Mouse (Mus musculus) limb, embryonic 13.5 days (tissue): ENCODE results near the gene Card6. TPM values are rescaled to one million over a fixed set of nuclear protein-coding genes. Genes with fewer than 3 reads are reported as not detected.

ENCODE experiments used
- ATAC-seq: fragments of 200-750 bp; cut with Nextera tagmentation; 2 replicates; pipeline ENCODE4 v1.8.0; 2017; ENCODE audit warnings: low read depth, moderate number of reproducible peaks, moderate TSS enrichment; ENCODE audit not compliant: low FRiP score
- H3K27ac ChIP-seq: fragments of 300-500 bp; sonication (generic); 2 replicates; pipeline ENCODE4 v1.5.1; 2015; ENCODE audit warnings: inconsistent platforms, mild to moderate bottlenecking, moderate library complexity
- H3K27me3 ChIP-seq: fragments of 300-500 bp; sonication (generic); 2 replicates; pipeline ENCODE4 v1.6.1; 2015; ENCODE audit warnings: mild to moderate bottlenecking, inconsistent platforms
- H3K36me3 ChIP-seq: fragments of 300-500 bp; sonication (generic); 2 replicates; pipeline ENCODE4 v1.6.1; 2015; ENCODE audit warnings: inconsistent platforms, mild to moderate bottlenecking, moderate library complexity
- H3K4me1 ChIP-seq: fragments of 300-500 bp; sonication (generic); 2 replicates; pipeline ENCODE4 v1.6.1; 2015; ENCODE audit warnings: inconsistent platforms
- H3K4me2 ChIP-seq: fragments of 300-500 bp; sonication (generic); replicated peaks from 2 replicates; pipeline ENCODE4 v1.6.1; 2015; ENCODE audit warnings: inconsistent platforms, mild to moderate bottlenecking, moderate library complexity
- H3K4me3 ChIP-seq: fragments of 300-500 bp; sonication (generic); 2 replicates; pipeline ENCODE4 v1.5.1; 2015; ENCODE audit warnings: moderate library complexity, mild to moderate bottlenecking, inconsistent platforms
- H3K9ac ChIP-seq: fragments of 300-500 bp; sonication (generic); 2 replicates; pipeline ENCODE4 v1.6.1; 2015; ENCODE audit warnings: mild to moderate bottlenecking, inconsistent platforms
- H3K9me3 ChIP-seq: fragments of 300-500 bp; sonication (generic); 2 replicates; pipeline ENCODE4 v1.6.1; 2016; ENCODE audit warnings: inconsistent platforms
- WGBS: fragments of 180-500 bp; shearing (Covaris S2); methylation state at CpG from one replicate; pipeline ENCODE4 v1.1.7; 2015; 5-methylcytosine and 5-hydroxymethylcytosine counted together
- polyA plus RNA-seq: library from polyadenylated mRNA; unstranded; fragments of >200 nt; fragmentation: Nextera tagmentation; extraction: Ambion mirVana; gene quantifications from 2 replicates; pipeline ENCODE4 v1.2.1, GENCODE M21; 2015

The Card6 gene
- polyA plus RNA-seq, 1 experiment from 2014 or later, result 0.64 TPM

- Histone ChIP-seq H3K27ac (no peak overlapping the region), H3K9me3 (no peaks in the 10 kb centered on the region), H3K27me3 (no peaks in the 10 kb centered on the region), H3K4me3 (no peak overlapping the region), H3K4me1 (no peaks in the 10 kb centered on the region), H3K9ac (no peak overlapping the region), H3K4me2 (no peak overlapping the region), H3K36me3 (no peaks in the 10 kb centered on the region)
- WGBS, result 79% methylated on average over 6 of the region's 6 CpGs
- no peak for ATAC-seq
Observed at GRCm38 (mm10) chr15:5105891-5106290, 2.4 kb downstream of the Card6 start.

- no peak overlapping the region for H3K27ac ChIP-seq
- no peak overlapping the region for H3K4me3 ChIP-seq
- no peak for ATAC-seq
- H3K4me1 ChIP-seq, result no peaks in the 10 kb centered on the region
- H3K4me2 ChIP-seq, result no peak overlapping the region
- no peaks in the 10 kb centered on the region for H3K36me3 ChIP-seq
- no peak overlapping the region for H3K9ac ChIP-seq
- WGBS, result 91% methylated on average over 4 of the region's 4 CpGs
- no peaks in the 10 kb centered on the region for H3K9me3 ChIP-seq
- no peaks in the 10 kb centered on the region for H3K27me3 ChIP-seq
Observed at GRCm38 (mm10) chr15:5102312-5102711, 6.0 kb downstream of the Card6 start.

- no peak overlapping the region for H3K4me2 ChIP-seq
- no peak for ATAC-seq
Observed at GRCm38 (mm10) chr15:5097376-5097775, 11.0 kb downstream of the Card6 start.

GRCm38 (mm10) chr15:5095534-5096301, 12.6 kb downstream of the Card6 start:
- H3K36me3 ChIP-seq, result no peaks in the 10 kb centered on the region
- no peak overlapping the region for H3K4me2 ChIP-seq
- H3K27ac ChIP-seq, result no peak overlapping the region
- no peak for ATAC-seq
- H3K27me3 ChIP-seq, result no peaks in the 10 kb centered on the region
- no peak overlapping the region for H3K4me3 ChIP-seq
- WGBS, result 72% methylated on average over 11 of the region's 11 CpGs
- no peaks in the 10 kb centered on the region for H3K4me1 ChIP-seq
- H3K9me3 ChIP-seq, result no peaks in the 10 kb centered on the region
- H3K9ac ChIP-seq, result no peak overlapping the region

More at GRCm38 (mm10) chr15:5097376-5097775, 11.0 kb downstream of the Card6 start:
- no peaks in the 10 kb centered on the region for H3K9me3 ChIP-seq
- no peaks in the 10 kb centered on the region for H3K4me1 ChIP-seq
- H3K9ac ChIP-seq, result no peak overlapping the region
- H3K27ac ChIP-seq, result no peak overlapping the region
- 94% methylated on average over 1 of the region's 1 CpGs for WGBS
- H3K36me3 ChIP-seq, result no peaks in the 10 kb centered on the region
- H3K4me3 ChIP-seq, result no peak overlapping the region
- H3K27me3 ChIP-seq, result no peaks in the 10 kb centered on the region

- Histone ChIP-seq H3K36me3 (no peaks in the 10 kb centered on the region), H3K9ac (no peak overlapping the region), H3K4me3 (no peak overlapping the region), H3K4me1 (peaks cover 6% of the 10 kb centered on the region; the same call in 1 of the 2 replicates), H3K27me3 (no peaks in the 10 kb centered on the region), H3K27ac (no peak overlapping the region), H3K4me2 (no peak overlapping the region), H3K9me3 (no peaks in the 10 kb centered on the region)
- 87% methylated on average over 10 of the region's 10 CpGs for WGBS
- no peak for ATAC-seq
Observed at GRCm38 (mm10) chr15:5090131-5090530, 18.2 kb downstream of the Card6 start.

- peaks cover 6% of the 10 kb centered on the region; the same call in 1 of the 2 replicates for H3K4me1 ChIP-seq
- no peak overlapping the region for H3K27ac ChIP-seq
- H3K4me3 ChIP-seq, result no peak overlapping the region
- H3K9me3 ChIP-seq, result no peaks in the 10 kb centered on the region
- H3K9ac ChIP-seq, result no peak overlapping the region
- ATAC-seq, result no peak
- H3K4me2 ChIP-seq, result no peak overlapping the region
- WGBS, result 41% methylated on average over 7 of the region's 7 CpGs
- H3K27me3 ChIP-seq, result no peaks in the 10 kb centered on the region
- H3K36me3 ChIP-seq, result no peaks in the 10 kb centered on the region
Observed at GRCm38 (mm10) chr15:5088850-5089608, 19.3 kb downstream of the Card6 start.

- no peak for ATAC-seq
Observed at GRCm38 (mm10) chr15:5086162-5086561, 22.2 kb downstream of the Card6 start.

GRCm38 (mm10) chr15:5081235-5081634, 27.1 kb downstream of the Card6 start:
- Histone ChIP-seq H3K4me3 (no peak overlapping the region), H3K9me3 (no peaks in the 10 kb centered on the region), H3K27ac (no peak overlapping the region), H3K27me3 (no peaks in the 10 kb centered on the region), H3K4me1 (no peaks in the 10 kb centered on the region), H3K36me3 (no peaks in the 10 kb centered on the region), H3K4me2 (no peak overlapping the region), H3K9ac (no peak overlapping the region)
- no peak for ATAC-seq
- WGBS, result 84% methylated on average over 1 of the region's 1 CpGs

More at GRCm38 (mm10) chr15:5086162-5086561, 22.2 kb downstream of the Card6 start:
- no peak overlapping the region for H3K27ac ChIP-seq
- H3K9ac ChIP-seq, result no peak overlapping the region
- 4% methylated on average over 2 of the region's 2 CpGs for WGBS
- H3K4me1 ChIP-seq, result peaks cover 6% of the 10 kb centered on the region; the same call in 1 of the 2 replicates
- no peaks in the 10 kb centered on the region for H3K27me3 ChIP-seq
- H3K4me2 ChIP-seq, result no peak overlapping the region
- no peaks in the 10 kb centered on the region for H3K9me3 ChIP-seq
- H3K4me3 ChIP-seq, result no peak overlapping the region
- H3K36me3 ChIP-seq, result no peaks in the 10 kb centered on the region

GRCm38 (mm10) chr15:5068801-5069518, 39.4 kb downstream of the Card6 start:
- 57% methylated on average over 15 of the region's 15 CpGs for WGBS

GRCm38 (mm10) chr15:5063635-5064034, 44.7 kb downstream of the Card6 start, which contains the start of gene C7:
C7 (minus strand) TSS chr15:5063740.
- no peak for ATAC-seq
- no peaks in the 10 kb centered on the region for H3K36me3 ChIP-seq
- H3K4me1 ChIP-seq, result no peaks in the 10 kb centered on the region
- H3K27me3 ChIP-seq, result no peaks in the 10 kb centered on the region
- H3K27ac ChIP-seq, result no peak within 1 kb of the TSS
- no peaks in the 10 kb centered on the region for H3K9me3 ChIP-seq
- H3K4me3 ChIP-seq, result no peak within 1 kb of the TSS
- no peak within 1 kb of the TSS for H3K4me2 ChIP-seq
- no peak within 1 kb of the TSS for H3K9ac ChIP-seq

More at GRCm38 (mm10) chr15:5068801-5069518, 39.4 kb downstream of the Card6 start:
- no peaks in the 10 kb centered on the region for H3K36me3 ChIP-seq
- 0 out of 2 replicates have a peak, but pooled peaks have one; percentile 72 for ATAC-seq
- no peak overlapping the region for H3K4me2 ChIP-seq
- H3K27ac ChIP-seq, result no peak overlapping the region
- no peak overlapping the region for H3K9ac ChIP-seq
- no peak overlapping the region for H3K4me3 ChIP-seq
- no peaks in the 10 kb centered on the region for H3K27me3 ChIP-seq
- H3K4me1 ChIP-seq, result no peaks in the 10 kb centered on the region
- H3K9me3 ChIP-seq, result no peaks in the 10 kb centered on the region
